Mouse (Mus musculus): ENCODE results near the gene Isca1. TPM values are rescaled to one million over a fixed set of nuclear protein-coding genes. Genes with fewer than 3 reads are reported as not detected.
"Not testable (repeated sequence)": the region's sequence is repeated elsewhere in the genome, so short reads cannot be mapped to it uniquely, and the experiment has no call there.

Isca1 gene
- polyA plus RNA-seq, 1 experiment from 2014 or later, result 115 TPM

GRCm38 (mm10) chr13:59741697-59742096, 27.9 kb downstream of the Isca1 start:
- H3K27ac ChIP-seq, result no peak overlapping the region
- no peaks in the 10 kb centered on the region for H3K4me1 ChIP-seq
- H3K9ac ChIP-seq, result no peak overlapping the region
- H3K4me2 ChIP-seq, result no peak overlapping the region
- 80% methylated on average over 10 of the region's 10 CpGs for WGBS
- no peaks in the 10 kb centered on the region for H3K36me3 ChIP-seq (ENCODE audit: poor library complexity, severe bottlenecking)
- no peak overlapping the region for H3K4me3 ChIP-seq
- H3K9me3 ChIP-seq (replicated peaks), result no peaks in the 10 kb centered on the region
- no peaks in the 10 kb centered on the region for H3K27me3 ChIP-seq
- ATAC-seq, result no peak

DNA sequence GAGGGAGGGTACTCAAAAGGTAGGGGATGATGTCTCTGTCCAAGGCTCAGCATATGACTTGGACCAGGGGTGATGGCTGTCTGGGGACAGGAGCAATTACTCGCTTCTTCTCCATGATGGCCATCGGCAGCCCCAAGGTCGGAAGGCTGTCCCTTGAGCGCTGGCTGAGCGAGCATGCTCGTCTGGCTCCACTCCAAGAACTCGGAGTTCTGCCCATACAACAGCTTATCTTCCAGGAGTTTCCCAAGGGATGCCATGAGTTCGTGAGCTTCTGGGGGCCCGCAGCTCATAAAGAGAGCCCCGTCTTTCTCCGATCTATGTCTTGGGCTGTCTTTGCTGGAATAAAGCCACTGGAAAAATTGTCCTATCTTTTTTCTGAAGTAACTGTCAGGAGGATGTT, 28.5 kb downstream of the Isca1 start:
- no peak overlapping the region for H3K27ac ChIP-seq
- no peaks in the 10 kb centered on the region for H3K4me1 ChIP-seq
- no peaks in the 10 kb centered on the region for H3K9me3 ChIP-seq (replicated peaks)
- H3K4me2 ChIP-seq, result no peak overlapping the region
- WGBS, result 92% methylated on average over 11 of the region's 11 CpGs
- no peak for ATAC-seq
- H3K36me3 ChIP-seq (ENCODE audit: poor library complexity, severe bottlenecking), result no peaks in the 10 kb centered on the region
- no peak overlapping the region for H3K9ac ChIP-seq
- H3K27me3 ChIP-seq, result no peaks in the 10 kb centered on the region
- H3K4me3 ChIP-seq, result no peak overlapping the region

GRCm38 (mm10) chr13:59739397-59739796, 30.2 kb downstream of the Isca1 start:
- no peak overlapping the region for H3K4me3 ChIP-seq
- H3K36me3 ChIP-seq (ENCODE audit: poor library complexity, severe bottlenecking), result no peaks in the 10 kb centered on the region
- no peaks in the 10 kb centered on the region for H3K27me3 ChIP-seq
- 92% methylated on average over 4 of the region's 4 CpGs for WGBS
- ATAC-seq, result no peak
- H3K9ac ChIP-seq, result no peak overlapping the region
- H3K27ac ChIP-seq, result no peak overlapping the region
- H3K4me2 ChIP-seq, result no peak overlapping the region
- no peaks in the 10 kb centered on the region for H3K4me1 ChIP-seq
- H3K9me3 ChIP-seq (replicated peaks), result no peaks in the 10 kb centered on the region

GRCm38 (mm10) chr13:59738455-59738854, 31.2 kb downstream of the Isca1 start:
- Histone ChIP-seq H3K9ac (no peak overlapping the region), H3K27me3 (no peaks in the 10 kb centered on the region), H3K4me1 (no peaks in the 10 kb centered on the region), H3K4me3 (no peak overlapping the region), H3K27ac (no peak overlapping the region), H3K4me2 (no peak overlapping the region), H3K9me3 (replicated peaks) (no peaks in the 10 kb centered on the region), H3K36me3 (ENCODE audit: poor library complexity, severe bottlenecking) (no peaks in the 10 kb centered on the region)
- WGBS, result 81% methylated on average over 2 of the region's 2 CpGs
- ATAC-seq, result no peak

- no peak for ATAC-seq
- Histone ChIP-seq H3K27ac (no peak overlapping the region), H3K9me3 (replicated peaks) (no peaks in the 10 kb centered on the region), H3K9ac (no peak overlapping the region), H3K4me3 (no peak overlapping the region), H3K36me3 (ENCODE audit: poor library complexity, severe bottlenecking) (no peaks in the 10 kb centered on the region), H3K4me2 (no peak overlapping the region), H3K4me1 (no peaks in the 10 kb centered on the region), H3K27me3 (no peaks in the 10 kb centered on the region)
- 31% methylated on average over 3 of the region's 3 CpGs for WGBS
These were observed 34.4 kb downstream of the Isca1 start for GRCm38 (mm10) chr13:59735190-59735589.

DNA sequence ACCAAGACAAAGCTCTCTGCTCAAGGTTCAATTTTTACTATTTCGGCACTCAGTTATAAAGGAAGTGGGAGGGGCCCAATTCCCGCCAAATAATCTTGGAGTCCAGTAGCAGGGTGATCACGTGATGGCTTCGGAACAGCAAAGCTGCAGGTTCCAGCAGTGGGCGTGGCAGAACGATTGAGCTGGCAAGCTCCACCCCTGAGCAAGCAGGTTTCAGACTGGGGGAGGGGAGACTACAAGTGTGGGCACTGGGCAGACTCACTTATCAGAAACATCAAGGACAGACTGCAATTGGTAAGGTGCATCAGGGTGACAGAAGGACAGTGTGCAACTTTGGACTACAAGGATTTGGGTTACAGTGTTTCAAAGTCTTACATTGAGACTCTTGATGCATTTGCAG, 35.3 kb downstream of the Isca1 start:
- not testable (repeated sequence) for H3K4me3 ChIP-seq; H3K4me1 ChIP-seq; H3K4me2 ChIP-seq; ATAC-seq; H3K9me3 ChIP-seq (replicated peaks); H3K27ac ChIP-seq; H3K36me3 ChIP-seq (ENCODE audit: poor library complexity, severe bottlenecking); H3K9ac ChIP-seq; H3K27me3 ChIP-seq
- WGBS, result 23% methylated on average over 6 of the region's 6 CpGs

DNA sequence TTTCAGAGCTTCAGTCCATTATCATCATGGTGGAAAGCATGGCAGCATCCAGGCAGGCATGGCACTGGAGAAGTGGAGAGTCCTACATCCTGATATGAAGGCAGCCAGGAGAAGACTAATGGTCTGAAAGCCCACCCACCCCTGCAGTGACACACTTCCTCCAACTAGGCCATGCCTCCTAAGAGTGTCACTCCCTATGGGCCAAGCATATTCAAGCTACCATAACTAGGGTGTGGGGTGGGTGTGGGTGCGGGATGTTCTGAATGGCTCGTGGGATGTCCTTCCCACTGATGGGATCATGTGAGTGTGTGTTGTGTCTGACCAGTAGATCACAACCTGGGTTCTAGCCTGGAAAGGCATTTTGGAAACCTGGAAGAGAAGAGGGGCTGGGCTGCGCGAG, 35.7 kb downstream of the Isca1 start:
- no peak overlapping the region for H3K27ac ChIP-seq
- no peaks in the 10 kb centered on the region for H3K36me3 ChIP-seq (ENCODE audit: poor library complexity, severe bottlenecking)
- WGBS, result 77% methylated on average over 4 of the region's 4 CpGs
- no peaks in the 10 kb centered on the region for H3K4me1 ChIP-seq
- H3K4me3 ChIP-seq, result no peak overlapping the region
- H3K4me2 ChIP-seq, result no peak overlapping the region
- no peaks in the 10 kb centered on the region for H3K9me3 ChIP-seq (replicated peaks)
- no peaks in the 10 kb centered on the region for H3K27me3 ChIP-seq
- no peak overlapping the region for H3K9ac ChIP-seq
- no peak for ATAC-seq

DNA sequence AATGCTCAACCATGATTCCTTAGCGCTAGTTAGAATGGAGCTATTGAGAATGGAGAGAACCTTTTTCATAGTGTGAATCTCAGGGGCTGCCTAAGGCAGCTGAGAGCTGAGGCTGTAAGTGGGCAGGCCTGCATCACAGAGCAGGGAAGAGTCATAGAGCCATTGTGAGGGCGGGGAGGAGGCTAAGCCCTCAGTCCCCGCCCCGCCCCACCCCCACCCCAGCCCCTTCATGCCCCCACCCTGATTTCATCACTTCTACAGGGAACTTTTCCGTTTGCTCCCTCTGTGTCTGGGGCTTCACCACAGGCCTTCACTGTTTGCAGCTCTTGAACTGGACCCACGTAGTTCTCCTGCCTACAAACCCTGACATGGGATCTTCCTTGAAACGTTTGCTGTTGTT, 38.0 kb downstream of the Isca1 start, which contains the start of gene Spata31d1d:
Gene Spata31d1d (minus strand): TSS at position 101 of the 400 bp plus-strand sequence.
- Histone ChIP-seq H3K4me1 (no peaks in the 10 kb centered on the region), H3K27me3 (no peaks in the 10 kb centered on the region), H3K4me2 (no peak within 1 kb of the TSS), H3K9me3 (replicated peaks) (no peaks in the 10 kb centered on the region), H3K36me3 (ENCODE audit: poor library complexity, severe bottlenecking) (no peaks in the 10 kb centered on the region), H3K27ac (no peak within 1 kb of the TSS), H3K9ac (no peak within 1 kb of the TSS), H3K4me3 (no peak within 1 kb of the TSS)
- WGBS, result 45% methylated on average over 7 of the region's 7 CpGs
- no peak for ATAC-seq

- no peaks in the 10 kb centered on the region for H3K9me3 ChIP-seq (replicated peaks)
- H3K4me1 ChIP-seq, result peaks cover 4% of the 10 kb centered on the region; the same call in 1 of the 2 replicates
- H3K36me3 ChIP-seq (ENCODE audit: poor library complexity, severe bottlenecking), result no peaks in the 10 kb centered on the region
- WGBS, result 27% methylated on average over 7 of the region's 7 CpGs
- ATAC-seq, result peak; percentile 87
- H3K4me2 ChIP-seq, result no peak overlapping the region
- no peak overlapping the region for H3K27ac ChIP-seq
- no peaks in the 10 kb centered on the region for H3K27me3 ChIP-seq
- H3K4me3 ChIP-seq, result no peak overlapping the region
- H3K9ac ChIP-seq, result 0 out of 2 replicates have a peak overlapping the region, but pooled peaks have one; percentile 21
These were observed 41.1 kb downstream of the Isca1 start for GRCm38 (mm10) chr13:59728378-59729093.

DNA sequence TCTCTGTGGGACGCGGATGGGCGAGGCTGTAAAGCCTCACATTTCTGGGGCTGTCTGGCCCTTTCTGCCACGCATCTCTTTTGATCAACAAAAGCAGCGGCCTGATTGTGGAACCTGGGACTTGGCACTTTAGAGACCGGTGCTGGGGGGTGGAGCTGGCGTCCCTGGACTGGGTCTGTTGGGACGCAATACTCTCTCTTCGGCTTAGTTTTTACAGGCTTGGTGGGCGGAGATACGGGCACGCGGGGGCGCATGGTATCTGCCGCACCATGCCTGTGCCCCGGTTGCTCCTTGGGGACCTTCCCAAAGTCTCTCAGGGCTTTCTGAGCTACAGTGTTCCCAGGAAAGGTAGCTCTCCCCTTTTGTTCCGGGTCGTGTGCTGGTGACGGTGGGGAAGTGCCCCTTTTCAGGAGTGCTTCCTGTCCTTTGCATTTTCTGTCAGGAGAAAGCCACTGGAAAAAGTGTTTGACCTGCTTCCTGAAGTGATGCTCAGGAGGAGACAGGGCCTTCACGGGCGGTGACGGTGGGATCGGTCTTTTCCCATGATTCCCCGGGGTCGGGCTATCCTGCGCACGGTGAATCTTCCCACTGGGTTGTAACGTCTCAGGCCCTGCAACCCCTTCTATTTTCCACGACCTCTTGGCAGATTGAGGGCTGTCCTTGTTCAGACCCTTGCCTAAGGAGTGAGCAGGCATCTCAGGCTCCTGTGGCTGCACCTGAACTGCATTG, 43.3 kb downstream of the Isca1 start:
- H3K27me3 ChIP-seq, result no peaks in the 10 kb centered on the region
- H3K36me3 ChIP-seq (ENCODE audit: poor library complexity, severe bottlenecking), result no peaks in the 10 kb centered on the region
- peak overlapping the region; percentile 4; the same call in 1 of the 2 replicates for H3K9ac ChIP-seq
- H3K4me2 ChIP-seq, result peak overlapping the region; percentile 41
- no peak overlapping the region for H3K27ac ChIP-seq
- peaks cover 4% of the 10 kb centered on the region; the same call in 1 of the 2 replicates for H3K4me1 ChIP-seq
- ATAC-seq, result no peak
- 35% methylated on average over 29 of the region's 29 CpGs for WGBS
- 0 out of 2 replicates have a peak overlapping the region, but pooled peaks have one; percentile 4 for H3K4me3 ChIP-seq
- no peaks in the 10 kb centered on the region for H3K9me3 ChIP-seq (replicated peaks)

GRCm38 (mm10) chr13:59722089-59722488, 47.5 kb downstream of the Isca1 start:
- not testable (repeated sequence) for ATAC-seq; H3K9me3 ChIP-seq (replicated peaks); H3K27ac ChIP-seq; H3K36me3 ChIP-seq (ENCODE audit: poor library complexity, severe bottlenecking); H3K4me3 ChIP-seq; H3K4me2 ChIP-seq; H3K9ac ChIP-seq; H3K27me3 ChIP-seq; H3K4me1 ChIP-seq
- whole genome bisulfite sequencing, result 71% methylated on average over 1 of the region's 1 CpGs

DNA sequence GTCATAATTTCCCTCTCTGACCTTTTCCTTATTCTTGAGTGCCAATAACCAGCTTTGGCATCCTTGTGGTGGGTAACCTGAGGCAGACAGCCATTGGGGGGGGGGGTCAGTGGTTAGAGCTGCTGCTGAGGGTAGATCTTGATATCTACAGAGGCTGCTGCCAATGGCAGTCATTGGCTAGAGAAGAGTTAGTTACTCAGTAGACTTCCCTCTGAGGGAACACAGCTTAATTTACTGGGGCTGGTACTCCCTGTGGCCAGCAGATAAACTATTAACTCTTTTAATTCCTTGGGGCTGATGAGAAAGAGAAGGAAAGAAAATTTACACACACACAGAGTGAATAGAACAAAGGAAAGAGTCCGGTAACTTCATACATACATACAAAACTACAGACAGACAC, 50.1 kb downstream of the Isca1 start:
- Histone ChIP-seq H3K9me3 (replicated peaks) (no peaks in the 10 kb centered on the region), H3K4me2 (no peak overlapping the region), H3K9ac (no peak overlapping the region), H3K4me1 (no peaks in the 10 kb centered on the region), H3K27me3 (no peaks in the 10 kb centered on the region), H3K27ac (no peak overlapping the region), H3K4me3 (no peak overlapping the region), H3K36me3 (ENCODE audit: poor library complexity, severe bottlenecking) (no peaks in the 10 kb centered on the region)
- 90% methylated on average over 1 of the region's 1 CpGs for WGBS
- ATAC-seq, result no peak
